Mouse (Mus musculus) urinary bladder, postnatal 4 days (tissue): ENCODE results near the gene Gal3st2c.
"Not testable (repeated sequence)": the region's sequence is repeated elsewhere in the genome, so short reads cannot be mapped to it uniquely, and the experiment has no call there.

Experiments
- DNase-seq, 2 experiments: peaks; one replicate each; pipeline ENCODE4 v3.0.0; 2021 to 2022; ENCODE audit warnings: low spot score in 2 of 2

Gene Gal3st2c

GRCm38 (mm10) chr1:93990209-93990608 lies at the start of gene Gal3st2c:
TSS of gene Gal3st2c (plus strand) at chr1:93990509.
- not testable (repeated sequence) for DNase-seq

GRCm38 (mm10) chr1:93949087-93949486 lies 41.2 kb upstream of the Gal3st2c start:
- not testable (repeated sequence) for DNase-seq

- DNase-seq, result not testable (repeated sequence)
Measured at GRCm38 (mm10) chr1:93966489-93966888, 23.8 kb upstream of the Gal3st2c start.

GRCm38 (mm10) chr1:93970380-93970779 lies 19.9 kb upstream of the Gal3st2c start:
- DNase-seq, result not testable (repeated sequence)

GRCm38 (mm10) chr1:93970797-93971196 lies 19.5 kb upstream of the Gal3st2c start:
- not testable (repeated sequence) for DNase-seq

- not testable (repeated sequence) for DNase-seq
Measured at GRCm38 (mm10) chr1:93975764-93976163, 14.5 kb upstream of the Gal3st2c start.

- not testable (repeated sequence) for DNase-seq
Measured at GRCm38 (mm10) chr1:93978287-93978686, 12.0 kb upstream of the Gal3st2c start.

- not testable (repeated sequence) for DNase-seq
Measured at GRCm38 (mm10) chr1:93980932-93981331, 9.4 kb upstream of the Gal3st2c start.

GRCm38 (mm10) chr1:93986167-93986566 lies 4.1 kb upstream of the Gal3st2c start:
- no peak for DNase-seq

- DNase-seq, result no peak
Measured at GRCm38 (mm10) chr1:93988786-93989185, 1.5 kb upstream of the Gal3st2c start.

- not testable (repeated sequence) for DNase-seq
Measured at GRCm38 (mm10) chr1:93991068-93991467, 759 bp downstream of the Gal3st2c start.

GRCm38 (mm10) chr1:93991491-93991890 lies 1.2 kb downstream of the Gal3st2c start:
- DNase-seq, result not testable (repeated sequence)

- no peak for DNase-seq
Measured at GRCm38 (mm10) chr1:94001023-94001422, 10.7 kb downstream of the Gal3st2c start.

- DNase-seq, result not testable (repeated sequence)
Measured at GRCm38 (mm10) chr1:94005954-94006506, 15.7 kb downstream of the Gal3st2c start.

GRCm38 (mm10) chr1:94008826-94009225 lies 18.5 kb downstream of the Gal3st2c start:
- not testable (repeated sequence) for DNase-seq

- DNase-seq, result no peak
Measured at GRCm38 (mm10) chr1:94011643-94012042, 21.3 kb downstream of the Gal3st2c start.

- DNase-seq, result no peak
Measured at GRCm38 (mm10) chr1:94020151-94020550, 29.8 kb downstream of the Gal3st2c start, which contains the start of gene Neu4. TSS of gene Neu4 (plus strand) at chr1:94020451.

GRCm38 (mm10) chr1:94027506-94028108 lies 37.3 kb downstream of the Gal3st2c start:
- DNase-seq, result no peak

GRCm38 (mm10) chr1:94028741-94029140 lies 38.4 kb downstream of the Gal3st2c start:
- no peak for DNase-seq

- no peak for DNase-seq
Measured at GRCm38 (mm10) chr1:94033075-94033602, 42.8 kb downstream of the Gal3st2c start.

- DNase-seq, result peak; percentile 66 to 81
Measured at GRCm38 (mm10) chr1:94034984-94035743, 44.9 kb downstream of the Gal3st2c start.

- no peak for DNase-seq
Measured at GRCm38 (mm10) chr1:94040391-94040790, 50.1 kb downstream of the Gal3st2c start.
